Mouse (Mus musculus) stomach, embryonic 16.5 days (tissue): ENCODE results near the gene Ndufs7. TPM values are rescaled to one million over a fixed set of nuclear protein-coding genes. Genes with fewer than 3 reads are reported as not detected.

Experiments
- ATAC-seq: fragments of 200-750 bp; cut with Nextera tagmentation; 2 replicates; pipeline ENCODE4 v1.8.0; 2017; ENCODE audit warnings: moderate number of reproducible peaks, moderate TSS enrichment; ENCODE audit not compliant: insufficient read depth, low FRiP score
- H3K27ac ChIP-seq: fragments of 300-500 bp; sonication (generic); 2 replicates; pipeline ENCODE4 v1.5.1; 2014; ENCODE audit warnings: low read length
- H3K27me3 ChIP-seq: fragments of 300-500 bp; sonication (generic); 2 replicates; pipeline ENCODE4 v1.6.1; 2014; ENCODE audit warnings: low read length, control low read depth, mixed read lengths; ENCODE audit not compliant: control insufficient read depth, insufficient read depth
- H3K36me3 ChIP-seq: fragments of 300-500 bp; sonication (generic); 2 replicates; pipeline ENCODE4 v1.6.1; 2014; ENCODE audit warnings: low read length; ENCODE audit not compliant: control insufficient read depth, insufficient read depth
- H3K4me1 ChIP-seq: fragments of 300-500 bp; sonication (generic); 2 replicates; pipeline ENCODE4 v1.6.1; 2014; ENCODE audit warnings: low read length, control low read depth, mixed read lengths; ENCODE audit not compliant: control insufficient read depth, insufficient read depth
- H3K4me2 ChIP-seq: fragments of 300-500 bp; sonication (generic); 2 replicates; pipeline ENCODE4 v1.6.1; 2014; ENCODE audit warnings: low read depth, low read length, mixed read lengths
- H3K4me3 ChIP-seq: fragments of 300-500 bp; sonication (generic); replicated peaks from 2 replicates; pipeline ENCODE4 v1.5.1; 2014; ENCODE audit warnings: mild to moderate bottlenecking, low read length
- H3K9ac ChIP-seq: fragments of 300-500 bp; sonication (generic); 2 replicates; pipeline ENCODE4 v1.6.1; 2014; ENCODE audit warnings: low read length
- H3K9me3 ChIP-seq: fragments of 300-500 bp; sonication (generic); replicated peaks from 2 replicates; pipeline ENCODE4 v1.6.1; 2016; ENCODE audit warnings: low read length, control low read depth; ENCODE audit not compliant: control insufficient read depth
- WGBS: fragments of 180-500 bp; shearing (Covaris S2); extraction: QIAGEN DNeasy Blood & Tissue Kit; methylation state at CpG from one replicate; pipeline ENCODE4 v1.1.7; 2014; 5-methylcytosine and 5-hydroxymethylcytosine counted together
- polyA plus RNA-seq: library from polyadenylated mRNA; unstranded; fragments of >200 nt; fragmentation: Nextera tagmentation; extraction: Ambion mirVana; gene quantifications from 2 replicates; pipeline ENCODE4 v1.2.1, GENCODE M21; 2015

Ndufs7 gene
- polyA plus RNA-seq, 1 experiment from 2014 or later: 340 TPM

- no peak overlapping the region for H3K4me3 ChIP-seq
- 86% methylated on average over 9 of the region's 9 CpGs for WGBS
- H3K4me1 ChIP-seq: 0 out of 2 replicates have a peak, but pooled peaks cover 3% of the 10 kb centered on the region
- H3K27me3 ChIP-seq: no peaks in the 10 kb centered on the region
- no peak overlapping the region for H3K9ac ChIP-seq
- H3K36me3 ChIP-seq: peaks cover 29% of the 10 kb centered on the region
- no peak overlapping the region for H3K4me2 ChIP-seq
- no peak for ATAC-seq
- no peaks in the 10 kb centered on the region for H3K9me3 ChIP-seq
- H3K27ac ChIP-seq: no peak overlapping the region
Measured at GRCm38 (mm10) chr10:80278390-80278789, 29.5 kb downstream of the Ndufs7 start.

- ATAC-seq: no peak
- no peaks in the 10 kb centered on the region for H3K9me3 ChIP-seq
- H3K27ac ChIP-seq: no peak overlapping the region
- H3K36me3 ChIP-seq: peaks cover 34% of the 10 kb centered on the region
- no peaks in the 10 kb centered on the region for H3K27me3 ChIP-seq
- WGBS: 91% methylated on average over 12 of the region's 12 CpGs
- 0 out of 2 replicates have a peak, but pooled peaks cover 8% of the 10 kb centered on the region for H3K4me1 ChIP-seq
- H3K9ac ChIP-seq: no peak overlapping the region
- no peak overlapping the region for H3K4me2 ChIP-seq
- no peak overlapping the region for H3K4me3 ChIP-seq
Measured at GRCm38 (mm10) chr10:80279273-80279672, 30.4 kb downstream of the Ndufs7 start.

GRCm38 (mm10) chr10:80281304-80281703, 32.4 kb downstream of the Ndufs7 start:
- Histone ChIP-seq H3K4me1 (0 out of 2 replicates have a peak, but pooled peaks cover 8% of the 10 kb centered on the region), H3K9ac (no peak overlapping the region), H3K4me3 (no peak overlapping the region), H3K27me3 (no peaks in the 10 kb centered on the region), H3K36me3 (peaks cover 29% of the 10 kb centered on the region), H3K4me2 (no peak overlapping the region), H3K27ac (peak overlapping the region; percentile 76), H3K9me3 (no peaks in the 10 kb centered on the region)
- ATAC-seq: no peak
- 62% methylated on average over 7 of the region's 7 CpGs for WGBS

- peaks cover 29% of the 10 kb centered on the region for H3K36me3 ChIP-seq
- H3K27ac ChIP-seq: peak overlapping the region; percentile 76
- H3K4me2 ChIP-seq: no peak overlapping the region
- 70% methylated on average over 8 of the region's 8 CpGs for WGBS
- no peaks in the 10 kb centered on the region for H3K27me3 ChIP-seq
- H3K4me3 ChIP-seq: no peak overlapping the region
- no peaks in the 10 kb centered on the region for H3K9me3 ChIP-seq
- H3K9ac ChIP-seq: no peak overlapping the region
- 0 out of 2 replicates have a peak, but pooled peaks cover 8% of the 10 kb centered on the region for H3K4me1 ChIP-seq
- no peak for ATAC-seq
Measured at GRCm38 (mm10) chr10:80281921-80282371, 33.0 kb downstream of the Ndufs7 start.

GRCm38 (mm10) chr10:80282481-80283441, 33.8 kb downstream of the Ndufs7 start:
- no peak overlapping the region for H3K4me3 ChIP-seq
- peak; percentile 79 for ATAC-seq
- H3K9ac ChIP-seq: no peak overlapping the region
- H3K9me3 ChIP-seq: no peaks in the 10 kb centered on the region
- H3K4me2 ChIP-seq: no peak overlapping the region
- H3K27ac ChIP-seq: peak overlapping the region; percentile 76
- peaks cover 26% of the 10 kb centered on the region for H3K36me3 ChIP-seq
- no peaks in the 10 kb centered on the region for H3K27me3 ChIP-seq
- 70% methylated on average over 20 of the region's 20 CpGs for WGBS
- 0 out of 2 replicates have a peak, but pooled peaks cover 8% of the 10 kb centered on the region for H3K4me1 ChIP-seq

GRCm38 (mm10) chr10:80285222-80286070, 36.5 kb downstream of the Ndufs7 start:
- WGBS: 71% methylated on average over 15 of the region's 15 CpGs
- no peak overlapping the region for H3K4me2 ChIP-seq
- no peaks in the 10 kb centered on the region for H3K9me3 ChIP-seq
- H3K4me3 ChIP-seq: no peak overlapping the region
- H3K27me3 ChIP-seq: no peaks in the 10 kb centered on the region
- H3K36me3 ChIP-seq: peaks cover 19% of the 10 kb centered on the region
- H3K27ac ChIP-seq: no peak overlapping the region
- 0 out of 2 replicates have a peak, but pooled peaks cover 8% of the 10 kb centered on the region for H3K4me1 ChIP-seq
- no peak for ATAC-seq
- no peak overlapping the region for H3K9ac ChIP-seq

- Histone ChIP-seq H3K4me3 (no peak overlapping the region), H3K4me2 (no peak overlapping the region), H3K4me1 (peaks cover 8% of the 10 kb centered on the region; the same call in 1 of the 2 replicates), H3K27me3 (no peaks in the 10 kb centered on the region), H3K9me3 (no peaks in the 10 kb centered on the region), H3K9ac (no peak overlapping the region; the same call in 1 of the 2 replicates), H3K36me3 (peaks cover 12% of the 10 kb centered on the region), H3K27ac (0 out of 2 replicates have a peak overlapping the region, but pooled peaks have one; percentile 19)
- WGBS: 87% methylated on average over 12 of the region's 12 CpGs
- ATAC-seq: no peak
Measured at GRCm38 (mm10) chr10:80288097-80288496, 39.2 kb downstream of the Ndufs7 start.

- no peak overlapping the region for H3K4me3 ChIP-seq
- peaks cover 7% of the 10 kb centered on the region; the same call in 1 of the 2 replicates for H3K36me3 ChIP-seq
- 0 out of 2 replicates have a peak overlapping the region, but pooled peaks have one; percentile 19 for H3K27ac ChIP-seq
- no peak overlapping the region for H3K9ac ChIP-seq
- no peaks in the 10 kb centered on the region for H3K27me3 ChIP-seq
- peaks cover 8% of the 10 kb centered on the region for H3K4me1 ChIP-seq
- no peak overlapping the region for H3K4me2 ChIP-seq
- ATAC-seq: no peak
- no peaks in the 10 kb centered on the region for H3K9me3 ChIP-seq
- WGBS: 64% methylated on average over 8 of the region's 8 CpGs
Measured at GRCm38 (mm10) chr10:80288657-80289056, 39.7 kb downstream of the Ndufs7 start.
